Mouse (Mus musculus) Patski (cell line): ENCODE results near the gene Baiap2l2. TPM values are rescaled to one million over a fixed set of nuclear protein-coding genes. Genes with fewer than 3 reads are reported as not detected.

Experiments used
- ATAC-seq: fragments of 100-300 bp; one replicate; pipeline ENCODE4 v1.8.0; 2021
- CTCF ChIA-PET: fragments of 350-600 bp; sonication (Branson Sonifier 250); formaldehyde crosslinking; loops from one replicate; lab custom pipeline; 2022; ENCODE audit warnings: inconsistent platforms; lab: Charles Lee
- POLR2A ChIA-PET: fragments of 350-600 bp; sonication (Branson Sonifier 250); formaldehyde crosslinking; loops from one replicate; lab custom pipeline; 2022; ENCODE audit warnings: antibody characterized with exemption, inconsistent platforms; lab: Charles Lee
- DNase-seq: peaks from one replicate; pipeline ENCODE4 v3.0.0-alpha.2; 2011; ENCODE audit warnings: low read depth, low spot score
- H3K27me3 ChIP-seq: fragments of 371-371 bp; one replicate; pipeline ENCODE4 v1.5.1; 2021
- CTCF ChIP-seq: fragments of 100-300 bp; IDR thresholded peaks from one replicate; pipeline ENCODE4 v1.5.1; 2021
- in situ Hi-C: fragments of 300-500 bp; cut with MboI; formaldehyde crosslinking; loops from 3 replicates; pipeline ENCODE4 v1.11.1; 2018; ENCODE audit warnings: low pct_unique_long_range_greater_than_20kb, mixed read lengths
- polyA plus RNA-seq: library from polyadenylated mRNA; unstranded; gene quantifications from one replicate; pipeline ENCODE4 v1.2.3, GENCODE M21; 2021

Gene Baiap2l2
- polyA plus RNA-seq, 1 experiment from 2014 or later = 75.9 TPM

DNA sequence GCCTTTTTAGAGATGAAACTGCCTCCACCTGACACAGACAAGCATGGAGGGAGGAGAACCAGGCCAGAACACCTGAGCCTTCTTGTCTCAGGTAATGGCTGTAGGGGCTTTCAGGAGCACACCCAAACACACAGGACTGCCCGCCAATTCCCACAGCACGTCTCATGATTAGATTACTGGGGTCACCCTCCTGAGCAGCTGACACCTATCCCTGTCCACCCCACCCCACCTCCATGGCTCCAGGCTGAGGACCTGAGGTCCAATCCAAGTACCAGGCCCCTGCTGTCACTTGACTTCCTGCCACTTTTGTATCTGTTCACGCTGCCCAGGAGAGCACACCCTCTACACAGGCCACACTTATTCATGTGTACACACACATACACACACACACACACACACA lies 40.4 kb upstream of the Baiap2l2 start:
- ChIA-PET POLR2A (no interaction called here), CTCF (no interaction called here)
- no peaks in the 10 kb centered on the region for H3K27me3 ChIP-seq
- TF ChIP-seq CTCF = no peak
- no peak for DNase-seq
- ATAC-seq = no peak
- in situ Hi-C loops = no loop called here

DNA sequence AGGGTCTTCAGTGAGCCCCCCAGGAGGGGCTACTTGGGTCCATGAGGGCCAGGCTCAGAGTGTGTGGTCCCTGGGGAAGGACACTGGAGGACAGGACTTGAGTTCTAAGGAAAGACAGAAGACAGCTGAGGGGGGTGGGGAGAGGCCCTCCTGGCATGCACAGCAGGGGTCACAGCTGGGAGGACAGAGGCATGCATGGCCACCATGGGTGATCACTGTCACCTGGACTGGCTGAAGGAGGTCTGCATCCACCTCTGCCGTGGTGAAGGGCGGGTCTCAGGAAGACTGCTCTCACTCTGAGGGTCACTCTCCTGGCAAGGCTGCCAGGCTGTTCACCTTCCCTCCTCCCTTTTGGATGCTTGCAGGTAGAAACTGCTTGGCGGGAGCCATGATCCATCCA lies 39.0 kb upstream of the Baiap2l2 start:
- no peak for TF ChIP-seq CTCF
- ChIA-PET CTCF (no interaction called here), POLR2A (interaction anchor here (1.0 kb wide), 1 partner anchor 22 kb away, joined by 3 read pairs; the partner anchor contains the start of gene Maff)
- ATAC-seq (no peak), DNase-seq (no peak)
- no peaks in the 10 kb centered on the region for H3K27me3 ChIP-seq
- in situ Hi-C loops = no loop called here

DNA sequence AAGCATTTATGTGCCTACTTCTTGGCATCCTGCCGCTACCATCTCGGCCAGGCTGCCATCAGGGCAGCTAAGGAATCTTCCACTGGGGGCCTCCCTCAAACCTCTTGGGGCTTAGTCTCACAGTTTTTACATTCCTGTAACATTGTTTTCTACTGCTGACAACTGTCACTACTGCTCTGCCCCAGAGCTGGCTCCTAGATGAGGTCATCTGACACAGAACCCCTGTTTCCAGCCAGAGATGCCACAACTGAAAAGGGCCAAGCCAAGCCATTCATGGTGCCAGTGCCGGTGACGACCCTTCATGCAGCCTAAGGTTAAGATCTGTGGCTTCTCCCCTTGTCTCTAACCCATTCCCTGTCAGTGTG lies 38.4 kb upstream of the Baiap2l2 start:
- ChIA-PET CTCF (interaction anchor here (0.6 to 1.0 kb wide), 2 partner anchors 64 to 81 kb away, joined by 3 read pairs; no protein-coding TSS in a partner anchor), POLR2A (interaction anchor here (1.0 kb wide), 1 partner anchor 23 kb away, joined by 3 read pairs; the partner anchor contains the start of gene Maff)
- H3K27me3 ChIP-seq = no peaks in the 10 kb centered on the region
- in situ Hi-C loops = no loop called here
- no peak for DNase-seq
- peak; percentile 29 for ATAC-seq
- TF ChIP-seq CTCF = no peak

DNA sequence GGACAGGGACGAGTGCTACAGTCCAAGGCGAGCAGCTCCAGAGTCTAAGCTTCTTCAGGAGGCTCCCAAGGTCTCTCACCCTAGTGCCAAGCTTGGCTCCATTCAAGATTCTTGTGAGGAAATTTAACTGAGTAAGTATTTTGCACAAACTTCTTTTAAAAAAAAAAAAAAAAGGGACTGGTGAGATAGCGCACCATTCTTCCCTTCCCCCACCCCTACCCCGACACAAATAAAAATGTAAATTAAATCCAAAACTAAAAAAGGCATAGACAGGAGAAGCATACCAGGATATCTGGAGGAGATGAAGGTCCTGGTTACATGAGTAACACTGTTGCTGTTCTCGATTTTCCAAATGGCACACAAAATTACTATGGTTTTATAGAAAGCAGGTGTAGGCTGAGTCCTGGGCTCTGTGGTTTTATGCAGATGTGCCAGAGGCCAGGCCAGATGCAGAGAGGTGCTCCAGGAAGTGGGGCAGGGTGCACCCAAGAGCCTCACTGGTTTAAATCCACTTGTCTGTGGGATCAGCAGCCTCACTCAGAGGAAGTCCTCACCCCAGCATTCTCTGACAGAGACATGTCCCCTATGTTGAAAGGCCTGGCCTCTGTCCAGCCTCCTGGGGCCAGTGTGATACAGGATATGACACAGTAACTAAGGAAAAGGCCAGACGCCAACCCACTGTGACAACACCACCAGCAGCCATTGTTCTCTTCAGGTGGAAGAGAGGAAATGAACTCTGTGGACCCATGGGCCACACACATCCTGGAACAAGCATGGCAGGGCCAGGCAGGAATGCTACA lies 37.9 kb upstream of the Baiap2l2 start:
- DNase-seq = no peak
- CTCF ChIA-PET = interaction anchor here (0.6 to 1.5 kb wide), 5 partner anchors 23 to 143 kb away, joined by 3 to 5 read pairs (median 4); no protein-coding TSS in a partner anchor
- peak; percentile 6 for ATAC-seq
- in situ Hi-C loops = no loop called here
- TF ChIP-seq CTCF = no peak
- H3K27me3 ChIP-seq = no peaks in the 10 kb centered on the region
- POLR2A ChIA-PET = interaction anchor here (0.6 to 1.6 kb wide), 7 partner anchors 23 to 223 kb away, joined by 3 to 4 read pairs (median 4); partner anchors contain the start of gene Maff

DNA sequence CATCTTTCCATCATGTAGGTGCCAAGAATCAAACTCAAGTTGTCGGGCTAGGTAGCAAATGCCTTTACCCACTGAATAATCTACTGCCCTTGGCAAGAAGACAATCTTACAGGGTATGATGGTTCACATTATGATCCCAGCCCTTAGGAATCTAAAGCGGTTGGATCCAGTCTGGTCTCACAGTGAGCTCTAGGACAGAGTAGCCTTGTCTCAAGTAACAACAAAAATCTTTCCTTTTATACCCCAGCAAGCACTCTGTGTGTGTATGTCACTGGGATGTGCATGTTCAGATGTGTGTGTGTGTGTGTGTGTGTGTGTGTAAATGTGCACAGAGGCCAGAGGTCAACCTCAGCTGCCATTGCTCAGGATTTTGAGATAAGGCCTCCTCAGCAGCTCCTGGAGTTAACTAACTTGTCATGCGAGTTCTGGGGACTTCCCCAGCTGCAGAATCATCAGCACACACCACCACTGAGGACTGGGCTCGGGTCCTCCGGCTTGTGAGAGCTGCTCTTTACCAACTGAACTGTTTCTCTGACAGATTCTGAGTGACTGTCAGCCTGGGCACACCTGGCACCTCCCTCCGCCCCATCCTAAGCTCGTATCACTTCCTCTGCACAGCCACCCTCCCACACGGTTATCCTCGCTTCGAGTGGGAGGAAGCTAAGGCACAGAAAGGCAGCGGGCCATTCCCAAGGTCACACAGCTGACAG lies 37.1 kb upstream of the Baiap2l2 start:
- ATAC-seq (peak; percentile 32), DNase-seq (peak; percentile 63)
- POLR2A ChIA-PET = interaction anchor here (0.6 to 1.6 kb wide), 7 partner anchors 14 to 223 kb away, joined by 3 to 4 read pairs (median 4); no protein-coding TSS in a partner anchor
- CTCF ChIA-PET = interaction anchor here (0.9 to 1.7 kb wide), 5 partner anchors 22 to 144 kb away, joined by 3 to 5 read pairs (median 4); no protein-coding TSS in a partner anchor
- no peak for TF ChIP-seq CTCF
- no peaks in the 10 kb centered on the region for H3K27me3 ChIP-seq
- in situ Hi-C loops = no loop called here

DNA sequence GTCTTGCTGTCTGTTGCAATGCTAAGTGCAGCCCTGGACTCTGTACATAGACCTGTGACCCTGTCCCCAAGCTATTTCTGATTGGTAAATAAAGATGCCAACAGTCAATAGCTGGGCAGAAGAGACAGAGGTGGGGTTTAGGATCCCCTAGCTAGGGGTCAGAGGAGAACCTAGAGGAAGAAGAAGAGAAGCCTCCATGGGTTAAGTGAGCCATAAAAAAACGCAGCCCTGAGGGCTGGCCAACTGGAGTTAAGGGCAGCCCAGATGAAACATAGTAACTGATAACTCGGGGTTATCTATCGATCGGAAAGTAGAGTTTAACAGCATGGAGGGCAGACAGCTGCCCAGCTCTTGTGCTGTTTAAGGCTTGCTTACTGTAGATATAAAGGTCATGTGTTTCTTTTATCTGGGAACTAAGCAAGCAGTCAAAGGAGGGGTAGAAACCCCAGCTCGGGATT lies 36.4 kb upstream of the Baiap2l2 start:
- TF ChIP-seq CTCF = no peak
- CTCF ChIA-PET = interaction anchor here (1.4 to 1.7 kb wide), 3 partner anchors 37 to 145 kb away, joined by 4 to 5 read pairs (median 4); no protein-coding TSS in a partner anchor
- POLR2A ChIA-PET = interaction anchor here (1.0 to 1.6 kb wide), 3 partner anchors 14 to 63 kb away, joined by 4 to 6 read pairs (median 4); no protein-coding TSS in a partner anchor
- in situ Hi-C loops = no loop called here
- no peak for DNase-seq
- no peak for ATAC-seq
- H3K27me3 ChIP-seq = no peaks in the 10 kb centered on the region

DNA sequence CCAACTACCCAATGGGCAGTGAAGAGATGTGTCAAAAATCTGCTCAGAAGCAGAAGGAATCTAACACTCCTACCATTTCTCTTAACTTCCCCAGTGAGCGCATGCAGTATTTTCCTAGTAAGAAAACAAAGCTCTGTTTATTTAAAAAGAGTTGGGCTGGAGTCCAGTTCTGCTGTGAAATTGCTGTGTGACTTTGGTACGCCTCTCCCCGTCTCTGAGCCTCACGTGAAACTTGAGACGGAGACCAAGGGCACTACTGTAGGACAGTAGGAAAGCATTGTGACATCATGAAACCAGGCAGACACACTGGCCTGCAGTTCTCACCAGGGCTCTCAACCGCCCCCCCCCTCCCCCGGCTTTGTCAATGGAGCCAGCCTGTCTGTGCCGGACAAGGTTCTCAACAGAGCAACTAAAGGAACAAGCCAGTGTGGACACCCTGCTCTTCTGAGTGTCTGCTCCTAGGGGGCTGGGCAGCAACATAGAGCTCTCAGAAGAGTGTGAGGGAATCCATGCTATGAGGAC lies 28.6 kb upstream of the Baiap2l2 start:
- in situ Hi-C loops = no loop called here
- ATAC-seq (no peak), DNase-seq (no peak)
- H3K27me3 ChIP-seq = no peaks in the 10 kb centered on the region
- no peak for TF ChIP-seq CTCF
- ChIA-PET CTCF (no interaction called here), POLR2A (no interaction called here)

DNA sequence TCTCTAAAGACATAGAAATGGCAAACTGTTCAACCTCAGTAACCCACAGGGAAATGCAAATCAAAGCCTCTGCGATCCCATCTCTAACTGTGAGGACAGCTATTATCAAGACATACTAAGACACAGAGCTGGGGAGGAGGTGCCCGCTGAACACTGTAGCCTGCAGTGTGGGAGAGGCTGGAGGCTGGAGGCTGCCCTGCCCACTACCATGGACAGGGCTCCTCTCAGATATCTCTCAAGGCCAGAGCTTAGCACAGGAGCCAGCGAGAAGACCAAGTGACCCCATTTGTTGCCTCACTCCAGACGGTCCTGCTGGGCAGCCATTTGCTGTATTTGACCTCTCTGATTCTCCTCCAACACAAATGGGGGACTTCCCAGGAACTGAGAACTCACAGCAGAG lies 22.5 kb upstream of the Baiap2l2 start:
- no peak for DNase-seq
- TF ChIP-seq CTCF = no peak
- CTCF ChIA-PET = interaction anchor here (1.2 kb wide), 1 partner anchor 20 kb away, joined by 3 read pairs; no protein-coding TSS in a partner anchor
- no peak for ATAC-seq
- POLR2A ChIA-PET = interaction anchor here (0.6 to 1.3 kb wide), 2 partner anchors 14 to 356 kb away, joined by 3 to 4 read pairs; no protein-coding TSS in a partner anchor
- H3K27me3 ChIP-seq = no peaks in the 10 kb centered on the region
- in situ Hi-C loops = no loop called here

DNA sequence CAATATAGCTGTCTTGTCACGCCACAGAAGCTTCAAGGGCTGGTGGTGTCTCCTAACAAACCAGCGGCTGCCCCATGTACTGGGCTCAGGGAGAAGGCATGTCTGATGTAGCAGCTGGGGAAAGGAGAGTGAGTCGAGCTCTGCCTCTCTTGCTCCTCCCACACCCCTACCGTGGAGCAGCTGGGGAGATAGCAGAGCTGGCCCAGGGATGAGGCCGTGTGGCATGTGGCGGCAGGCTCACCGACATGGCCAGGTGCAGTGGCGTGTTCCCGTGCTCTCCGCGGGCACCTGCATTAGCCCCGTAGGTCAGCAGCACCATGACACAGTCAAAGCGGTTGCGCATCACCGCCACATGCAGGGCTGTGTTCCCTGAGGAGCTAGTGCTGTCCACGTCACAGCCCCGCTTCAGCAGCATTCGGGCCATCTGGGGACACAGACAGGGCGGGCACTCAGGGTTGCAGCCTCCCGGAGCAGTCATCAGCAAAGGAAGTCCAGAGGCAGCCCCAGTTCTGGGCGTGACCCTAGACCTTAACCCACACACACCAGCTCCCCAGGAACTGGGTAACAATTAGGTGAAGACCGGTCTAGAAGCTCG lies 20.8 kb upstream of the Baiap2l2 start:
- no peak for TF ChIP-seq CTCF
- ATAC-seq = no peak
- CTCF ChIA-PET = no interaction called here
- H3K27me3 ChIP-seq = no peaks in the 10 kb centered on the region
- no peak for DNase-seq
- POLR2A ChIA-PET = no interaction called here
- in situ Hi-C loops = no loop called here

DNA sequence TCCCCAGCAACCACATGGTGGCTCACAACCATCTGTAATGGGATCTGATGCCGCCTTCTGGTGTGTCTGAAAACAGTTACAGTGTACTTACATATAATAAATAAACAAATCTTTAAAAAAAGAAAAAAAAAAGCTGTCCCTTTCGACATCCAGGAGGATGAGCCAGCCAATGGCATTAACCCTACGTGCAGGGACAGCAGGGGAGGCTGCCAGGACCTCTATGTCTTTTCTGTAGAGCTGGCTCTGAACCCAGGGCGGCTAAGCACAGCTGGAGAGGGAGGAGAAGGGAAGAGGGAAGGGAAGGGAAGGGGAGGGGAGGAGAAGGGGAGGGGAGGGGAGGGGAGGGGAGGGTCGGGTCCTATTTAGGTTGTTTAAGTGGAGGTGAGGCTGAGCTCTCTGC lies 19.5 kb upstream of the Baiap2l2 start:
- ATAC-seq (no peak), DNase-seq (no peak)
- ChIA-PET POLR2A (interaction anchor here (0.9 kb wide), 1 partner anchor 45 kb away, joined by 3 read pairs; no protein-coding TSS in a partner anchor), CTCF (no interaction called here)
- in situ Hi-C loops = no loop called here
- H3K27me3 ChIP-seq = no peaks in the 10 kb centered on the region
- no peak for TF ChIP-seq CTCF
